Mouse (Mus musculus): ENCODE results near the gene Dnm1.
"Not testable (repeated sequence)": the region's sequence is repeated elsewhere in the genome, so short reads cannot be mapped to it uniquely, and the experiment has no call there.

Gene Dnm1

GRCm38 (mm10) chr2:32353007-32353542 is at the start of gene Dnm1:
Dnm1 (minus strand) TSS chr2:32353338.
- peak; percentile 98 for DNase-seq

DNA sequence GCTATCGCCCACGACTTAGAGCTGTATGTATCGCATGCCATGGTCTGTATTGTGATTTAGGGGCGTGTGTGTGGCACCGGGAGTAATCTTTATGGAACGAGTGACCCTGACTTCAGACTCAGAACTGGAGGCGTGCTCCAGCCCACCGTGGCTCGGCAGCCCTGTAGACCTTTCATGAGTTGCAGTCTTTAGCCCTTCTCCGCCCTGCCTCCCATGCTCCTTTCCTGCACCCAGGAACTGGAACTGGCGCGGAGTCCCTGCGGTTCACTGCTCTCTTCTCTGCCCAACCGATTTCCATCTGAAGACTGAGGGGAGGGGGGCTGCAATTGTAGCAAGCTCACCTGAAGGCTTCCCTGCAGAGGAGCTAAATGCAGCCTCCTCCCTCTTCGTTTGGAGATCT is 43.6 kb upstream of the Dnm1 start:
- no peak for DNase-seq

DNA sequence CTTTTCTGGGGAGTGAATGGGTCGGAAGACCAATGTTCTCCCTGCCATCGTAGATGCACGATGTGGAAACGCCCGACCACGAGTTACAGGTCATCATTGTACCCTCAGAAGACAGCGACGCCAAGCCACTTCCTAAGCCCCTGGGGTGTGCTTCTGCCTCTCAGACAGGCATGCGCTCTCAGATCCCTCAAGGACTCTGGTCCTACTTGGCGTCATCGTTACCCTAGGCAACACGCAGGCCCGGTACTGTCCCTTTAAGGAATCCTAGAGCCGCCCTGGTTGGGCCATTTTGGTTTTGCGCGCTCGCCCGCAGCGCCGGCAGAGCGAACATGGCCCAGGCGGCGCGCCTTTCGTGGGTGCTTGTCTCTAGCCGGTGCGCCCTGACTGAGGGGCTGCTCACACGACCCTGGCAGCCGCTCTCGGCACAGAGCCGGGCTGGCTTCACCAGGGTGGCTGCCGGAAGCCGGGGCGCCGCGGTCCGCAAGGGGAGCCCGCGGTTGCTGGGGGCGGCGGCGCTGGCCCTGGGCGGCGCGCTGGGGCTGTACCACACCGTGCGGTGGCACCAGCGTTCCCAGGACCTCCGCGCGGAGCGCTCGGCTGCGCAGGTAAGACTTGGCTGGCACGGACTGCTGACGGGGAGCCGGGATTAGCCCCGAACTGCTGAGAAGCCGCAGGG is 42.9 kb upstream of the Dnm1 start:
- DNase-seq = peak; percentile 89 to 90

DNA sequence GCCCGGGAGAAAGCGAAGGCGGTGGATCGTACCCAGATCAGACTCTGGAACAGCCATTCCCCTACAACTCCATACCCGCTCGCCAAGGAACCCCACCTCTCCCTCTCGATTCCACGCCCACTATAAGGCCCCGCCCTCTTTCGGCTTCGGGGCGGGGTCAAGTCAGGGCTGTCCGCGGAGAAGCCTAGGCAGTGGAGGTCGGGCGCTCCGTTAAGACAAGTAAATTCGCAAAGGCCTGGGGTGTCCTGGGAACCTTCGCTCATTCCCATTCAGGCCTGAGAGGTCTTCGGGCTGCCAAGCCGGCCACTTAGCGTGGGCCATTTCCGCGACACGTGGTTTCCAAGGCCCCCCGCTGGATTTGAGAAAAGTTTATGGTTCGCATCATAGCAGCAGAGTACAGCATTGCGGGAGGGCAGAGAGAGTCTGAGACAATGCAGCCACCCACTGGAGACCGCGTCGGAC is 42.4 kb upstream of the Dnm1 start, which contains the start of gene Ptges2:
Ptges2 (plus strand) TSS at position 413 of the 462 bp plus-strand sequence.
- peak; percentile 87 to 96 for DNase-seq

GRCm38 (mm10) chr2:32394973-32395372 is 41.8 kb upstream of the Dnm1 start:
- peak in 1 of 2 experiments; percentile 27 for DNase-seq

DNA sequence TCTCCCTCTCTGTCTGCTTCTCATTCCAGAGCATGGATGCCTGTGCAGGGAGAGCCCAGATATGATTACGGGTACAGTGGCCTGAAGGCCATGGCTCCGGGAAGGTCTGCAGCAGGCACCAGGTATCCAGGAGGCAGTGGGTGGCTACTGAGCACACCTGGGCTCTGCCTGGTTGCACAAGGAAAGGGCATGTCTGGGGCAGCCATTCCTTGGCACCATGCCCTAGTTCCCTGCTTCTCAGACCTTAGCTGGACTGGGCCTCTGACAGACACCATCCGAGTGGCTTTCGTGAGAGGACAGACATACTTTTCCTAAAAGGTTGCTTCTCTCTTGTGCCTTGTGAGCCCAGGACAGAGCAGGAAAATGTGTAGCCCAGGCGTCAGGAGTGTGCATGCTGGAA is 38.9 kb upstream of the Dnm1 start:
- no peak for DNase-seq

GRCm38 (mm10) chr2:32390871-32391270 is 37.7 kb upstream of the Dnm1 start:
- DNase-seq = no peak

DNA sequence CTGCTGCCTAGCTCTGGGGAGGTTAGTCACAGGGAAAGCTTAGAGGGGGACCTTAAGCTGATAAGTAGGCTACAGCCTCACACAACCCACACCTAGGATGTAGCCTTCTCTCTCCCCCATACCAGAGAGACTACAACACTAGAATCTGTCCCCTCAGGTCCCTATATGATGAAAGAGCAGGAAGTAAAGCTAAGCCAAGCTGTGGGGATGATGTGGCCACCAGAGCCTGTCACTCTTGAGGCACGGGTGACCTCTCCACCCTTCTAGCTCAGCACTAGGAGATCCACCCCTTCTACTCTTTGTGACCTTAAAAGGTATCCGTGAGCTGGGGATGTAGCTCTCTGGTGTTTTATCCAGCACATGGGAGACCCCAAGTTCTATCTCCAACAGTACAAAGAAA is 36.0 kb upstream of the Dnm1 start:
- no peak for DNase-seq

GRCm38 (mm10) chr2:32387706-32388490 is 34.8 kb upstream of the Dnm1 start, which contains the start of gene Lcn2:
Lcn2 (minus strand) TSS chr2:32388252.
- DNase-seq = no peak

DNA sequence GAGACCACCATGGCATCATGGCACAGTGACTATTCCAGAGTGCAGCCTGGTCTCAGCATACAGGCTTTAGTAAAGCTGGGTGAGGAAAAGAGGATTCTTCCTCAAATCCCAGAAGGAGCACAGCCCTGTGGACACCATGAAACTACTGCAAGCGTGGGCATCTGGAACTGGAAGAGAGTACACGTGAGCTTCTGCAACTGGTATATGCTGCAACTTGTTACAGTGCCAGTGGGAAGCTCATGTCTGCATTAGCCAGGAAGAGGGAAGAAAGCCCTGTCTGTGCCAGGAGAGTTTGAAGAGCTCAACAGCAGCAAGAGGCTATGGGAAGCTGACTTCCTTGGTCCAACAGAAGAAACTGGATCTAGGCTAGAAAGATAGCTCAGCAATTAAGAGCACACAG is 29.6 kb upstream of the Dnm1 start:
- DNase-seq = no peak

DNA sequence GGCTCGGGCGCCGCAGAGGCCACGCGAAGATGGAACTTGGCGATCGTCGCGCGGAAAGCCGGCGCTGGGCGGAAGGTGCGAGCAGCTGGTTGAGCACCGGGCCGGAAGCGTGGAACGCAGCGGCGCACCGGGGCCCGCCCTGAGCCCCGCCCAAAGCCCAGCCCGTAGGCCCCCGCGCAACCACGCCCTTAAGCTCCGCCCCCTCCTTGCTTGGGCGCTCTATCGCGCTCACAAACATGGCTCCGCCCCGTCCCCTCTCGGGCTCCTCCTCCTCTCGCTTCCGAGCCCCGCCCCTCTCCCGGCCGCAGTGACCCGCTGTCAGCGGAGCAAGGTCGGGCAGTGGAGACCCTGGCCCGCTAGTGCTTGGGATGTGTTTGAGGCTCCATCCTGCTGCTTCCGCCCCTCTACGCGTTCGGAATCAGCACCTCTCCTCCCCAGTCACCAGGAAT is 28.7 kb upstream of the Dnm1 start, which contains the start of gene 1110008P14Rik:
1110008P14Rik (minus strand) TSS at position 164 of the 449 bp plus-strand sequence.
- DNase-seq = peak; percentile 92 to 97

DNA sequence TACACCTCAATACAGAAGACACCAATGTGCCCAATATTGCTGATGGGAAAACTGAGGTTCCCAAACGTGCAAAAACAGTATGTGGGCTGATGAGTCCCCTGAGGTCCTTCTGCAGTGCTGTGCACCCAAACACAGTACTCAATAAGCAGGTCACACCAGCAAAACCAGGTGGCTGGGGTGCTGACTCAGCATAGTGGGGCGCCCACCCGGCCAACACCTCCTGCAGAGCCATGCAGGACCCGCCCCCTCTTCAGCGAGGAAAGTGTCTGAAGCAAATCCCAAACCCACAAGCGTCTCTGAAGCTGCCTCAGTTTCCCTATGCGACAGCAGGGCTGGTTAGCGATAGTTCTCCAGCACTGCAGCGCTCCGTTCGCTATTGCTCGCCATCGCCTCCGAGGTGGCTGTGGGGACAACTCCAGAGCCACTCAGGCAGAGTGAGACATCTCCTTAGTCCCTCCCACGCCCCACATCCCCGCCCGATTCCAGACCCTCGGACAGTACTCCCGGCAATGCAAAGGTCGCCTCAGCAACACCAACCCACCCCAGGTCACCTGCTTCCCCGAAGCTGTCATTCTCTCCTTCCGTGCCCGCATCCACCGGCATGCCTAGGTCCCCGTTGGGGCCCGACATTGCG is 28.1 kb upstream of the Dnm1 start:
- DNase-seq = no peak

GRCm38 (mm10) chr2:32380001-32380500 is 26.9 kb upstream of the Dnm1 start:
- DNase-seq = no peak

DNA sequence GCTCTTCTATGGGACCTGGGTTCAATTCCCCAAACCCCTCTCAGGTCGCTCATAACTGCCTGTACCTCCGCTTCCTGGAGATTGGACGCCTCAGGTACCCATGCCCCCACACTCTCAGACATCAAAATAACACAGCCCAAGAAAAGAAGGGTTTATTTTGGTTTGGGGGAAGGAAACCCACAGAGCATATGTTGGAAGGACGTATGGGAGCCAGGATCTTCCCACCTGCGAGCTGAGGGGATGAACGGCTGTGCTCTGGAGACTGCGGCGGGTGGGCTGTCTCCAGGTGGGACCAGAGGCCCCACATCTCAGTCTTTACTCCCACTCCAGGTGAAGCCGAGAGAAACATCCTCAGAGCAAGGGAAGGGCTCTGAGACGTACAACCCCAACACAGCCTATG is 23.8 kb upstream of the Dnm1 start:
- DNase-seq = no peak

GRCm38 (mm10) chr2:32375317-32375940 is 22.3 kb upstream of the Dnm1 start:
- no peak for DNase-seq

GRCm38 (mm10) chr2:32374191-32374590 is 21.1 kb upstream of the Dnm1 start:
- no peak for DNase-seq

DNA sequence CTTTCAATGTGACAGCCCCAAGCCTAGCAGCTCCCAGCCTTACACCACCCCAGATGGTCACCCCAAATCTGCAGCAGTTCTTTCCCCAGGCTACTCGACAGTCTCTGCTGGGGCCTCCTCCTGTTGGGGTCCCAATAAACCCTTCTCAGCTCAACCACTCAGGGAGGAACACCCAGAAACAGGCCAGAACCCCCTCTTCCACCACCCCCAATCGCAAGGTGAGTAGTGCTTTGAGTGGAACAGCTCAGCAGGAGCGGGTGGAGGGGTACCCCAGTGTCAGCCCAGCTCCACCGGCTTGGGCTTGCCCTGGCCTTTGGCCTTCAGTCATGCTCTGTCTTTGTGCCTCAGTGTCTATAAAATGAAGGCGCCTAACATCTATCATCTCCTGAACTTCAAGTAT is 14.2 kb upstream of the Dnm1 start:
- no peak for DNase-seq

- no peak for DNase-seq
These were observed 11.0 kb upstream of the Dnm1 start for GRCm38 (mm10) chr2:32364121-32364520.

GRCm38 (mm10) chr2:32363376-32364106 is 10.4 kb upstream of the Dnm1 start:
- no peak for DNase-seq

GRCm38 (mm10) chr2:32362817-32363340 is 9.7 kb upstream of the Dnm1 start:
- DNase-seq = peak; percentile 96

DNA sequence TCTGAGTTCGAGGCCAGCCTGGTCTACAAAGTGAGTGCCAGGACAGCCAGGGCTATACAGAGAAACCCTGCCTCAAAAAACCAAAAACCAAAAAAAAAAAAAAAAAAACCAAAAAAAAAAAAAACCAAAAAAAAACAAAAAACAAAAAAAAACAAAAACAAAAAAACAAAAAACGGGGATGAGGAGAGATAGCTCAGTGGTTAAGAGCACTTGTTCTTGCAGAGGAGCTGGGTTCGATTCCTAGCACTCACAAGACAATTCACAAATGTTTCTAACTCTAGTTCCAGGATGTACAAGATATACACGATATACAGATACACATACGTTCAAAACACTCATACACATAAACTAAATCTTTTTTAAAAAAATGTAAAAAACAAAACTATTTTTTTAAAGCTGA is 9.1 kb upstream of the Dnm1 start:
- DNase-seq = not testable (repeated sequence)

All from cerebellum, postnatal 36 days (tissue).